Mouse (Mus musculus): ENCODE data around the gene Vipr2.
A peak's percentile ranks its signal among the peaks of the same experiment; 100 is the strongest.

Gene Vipr2

DNA sequence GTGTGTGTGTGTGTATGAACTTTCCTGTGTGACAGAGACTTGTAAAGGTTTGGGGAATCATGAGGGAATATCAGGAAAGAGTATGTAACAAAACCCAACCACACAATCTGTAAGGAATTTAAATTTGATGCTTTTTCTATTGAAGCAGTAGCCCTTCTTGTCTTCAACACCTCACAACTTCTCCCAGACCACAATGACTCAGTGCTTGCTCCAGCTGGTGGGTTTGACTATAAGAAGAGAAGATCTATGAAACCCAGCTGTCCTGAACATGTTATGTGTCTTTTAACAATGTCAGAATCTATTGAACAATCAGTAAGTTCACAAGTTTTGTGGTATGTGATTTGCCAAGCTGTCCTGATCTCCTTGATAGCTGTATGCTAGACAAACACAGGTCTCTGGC lies 87.8 kb downstream of the Vipr2 start:
- no peak for DNase-seq

DNA sequence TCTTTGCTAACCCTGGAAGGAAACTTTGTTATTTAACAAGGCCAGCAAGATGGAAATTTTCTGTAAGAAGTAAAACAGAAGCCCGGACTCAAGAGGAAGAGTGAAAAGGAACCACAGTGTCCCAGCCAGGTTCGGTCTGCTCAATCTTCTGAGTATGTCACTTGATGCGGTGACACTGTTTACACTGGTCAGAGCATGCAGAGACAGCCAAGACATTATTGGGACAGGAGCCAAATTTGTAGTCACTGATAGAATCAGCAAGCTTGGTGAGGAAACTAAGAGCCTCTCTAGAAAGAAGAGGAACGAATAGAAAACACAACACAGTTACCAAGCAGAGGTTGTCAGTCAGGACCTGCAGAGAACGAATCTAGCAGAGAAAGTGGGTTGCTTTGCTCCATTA lies 92.1 kb downstream of the Vipr2 start:
- no peak for DNase-seq

DNA sequence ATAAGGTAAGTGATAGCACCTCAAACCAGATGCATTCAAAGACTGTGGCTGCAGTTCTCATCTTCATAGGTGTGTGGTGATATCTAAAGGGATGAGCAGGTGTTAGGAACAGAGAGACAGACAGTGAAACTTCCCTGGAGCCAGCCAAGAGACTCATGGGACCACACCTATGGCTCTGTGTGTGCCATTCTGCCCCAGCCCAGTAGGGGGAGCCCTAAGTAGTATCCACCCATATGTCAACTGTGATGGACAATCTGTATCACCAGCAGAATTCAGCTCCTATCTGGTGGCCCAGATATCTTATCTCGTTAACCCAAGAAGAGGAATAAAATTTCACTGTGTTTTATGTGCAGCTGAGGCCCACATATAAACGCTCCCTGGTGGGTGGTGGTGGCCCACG lies 99.4 kb downstream of the Vipr2 start:
- peak in 1 of 2 experiments; percentile 24 for DNase-seq

DNA sequence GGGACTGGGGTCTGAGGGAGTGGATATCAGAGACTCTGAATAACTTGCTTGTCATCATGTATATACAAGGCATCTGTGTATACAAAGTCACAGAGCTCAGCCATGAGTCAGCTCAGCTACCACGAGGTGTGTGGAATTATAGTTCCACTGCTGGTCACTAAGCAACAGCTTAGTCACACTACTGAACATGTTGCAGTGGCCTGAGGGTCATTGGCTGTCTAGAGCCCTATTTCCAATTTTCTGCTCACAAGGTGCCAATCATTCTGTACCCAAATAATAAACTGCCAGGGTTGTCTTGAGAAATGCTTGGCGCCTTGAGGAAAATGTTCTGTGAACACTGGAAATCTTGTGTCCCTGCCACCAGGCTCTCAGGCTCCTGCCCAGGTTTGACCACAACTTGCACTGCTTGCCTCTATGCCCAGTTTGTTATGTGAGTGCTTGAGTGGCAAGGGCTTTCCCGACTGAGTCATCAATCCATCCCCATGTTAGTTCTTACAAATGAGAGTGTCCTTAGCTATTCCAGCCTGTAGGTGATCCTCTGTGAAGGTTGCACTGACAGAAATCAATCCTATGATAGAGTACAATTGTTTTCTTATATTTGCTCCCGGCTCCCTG lies 104.0 kb downstream of the Vipr2 start:
- no peak for DNase-seq

DNA sequence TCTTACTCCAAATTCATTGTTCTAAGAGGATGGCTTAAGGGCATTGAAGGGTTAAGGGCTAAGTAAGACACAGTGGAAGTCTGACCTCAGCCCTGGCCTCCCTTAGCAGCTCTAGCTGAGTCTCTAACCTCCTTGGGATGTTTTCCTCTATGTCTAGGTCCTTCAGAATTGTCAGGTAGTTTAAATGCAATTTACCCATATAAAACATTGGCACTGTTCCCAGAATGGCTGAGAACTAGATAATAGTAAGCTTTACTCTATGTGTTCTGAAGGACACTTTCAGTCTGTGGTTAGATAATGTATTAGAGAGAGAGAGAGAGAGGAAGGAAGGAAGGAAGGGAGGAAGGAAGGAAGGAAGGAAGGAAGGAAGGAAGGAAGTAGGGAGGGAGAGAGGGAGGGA lies 104.8 kb downstream of the Vipr2 start:
- DNase-seq = no peak

DNA sequence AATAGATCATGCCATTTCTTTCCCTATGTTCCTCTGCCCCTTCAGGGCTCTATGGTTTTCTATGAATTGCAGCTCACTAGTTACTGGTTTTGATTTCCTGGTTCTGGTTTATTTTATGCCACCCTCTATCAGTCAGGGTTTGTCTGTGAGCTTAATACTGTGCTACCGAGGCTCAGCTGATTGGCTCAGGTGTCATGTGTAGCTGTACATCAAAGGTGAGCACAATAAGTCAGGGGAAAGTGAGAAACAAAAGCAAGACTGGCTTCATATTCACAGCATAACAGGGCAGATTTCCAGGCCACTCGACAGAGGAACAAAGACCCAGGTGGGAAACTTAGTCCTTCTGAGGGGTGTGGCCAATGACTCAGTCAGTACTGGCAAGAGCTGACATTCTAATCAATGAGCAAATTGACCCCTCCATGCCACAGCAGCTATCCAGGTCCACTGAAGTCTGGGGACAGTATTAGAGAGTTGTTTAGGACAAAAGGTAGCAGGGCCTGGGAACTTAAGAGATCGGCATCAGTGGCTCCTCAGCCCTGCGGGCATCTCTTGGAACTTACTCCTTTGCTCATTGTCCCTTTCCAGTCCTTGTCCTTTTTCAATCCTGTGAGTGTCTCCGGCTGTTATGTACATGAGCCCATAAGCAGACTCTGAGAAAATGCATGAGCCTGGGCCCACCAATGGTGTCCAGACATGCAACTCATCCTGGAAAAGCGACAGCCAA lies 105.8 kb downstream of the Vipr2 start:
- no peak for DNase-seq

DNA sequence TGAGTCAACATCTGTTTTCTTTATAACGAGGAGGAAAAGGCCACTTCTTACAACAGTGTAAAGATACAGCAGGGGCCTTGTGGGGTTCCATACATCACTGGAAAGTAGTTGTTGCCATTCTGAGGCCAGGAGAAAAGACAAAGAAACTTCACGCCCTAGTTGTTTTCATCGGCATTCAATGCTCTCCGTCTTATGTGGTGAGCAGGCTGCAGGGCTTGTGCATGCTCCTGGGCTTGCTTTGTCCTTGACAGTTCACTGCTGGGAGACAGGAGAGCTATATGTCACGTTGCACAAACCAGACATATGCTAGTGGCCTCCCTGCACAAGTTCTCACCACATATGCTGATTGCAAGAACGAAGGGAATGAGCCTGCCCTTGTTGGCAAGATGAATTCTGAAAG lies 116.4 kb downstream of the Vipr2 start:
- DNase-seq = no peak

DNA sequence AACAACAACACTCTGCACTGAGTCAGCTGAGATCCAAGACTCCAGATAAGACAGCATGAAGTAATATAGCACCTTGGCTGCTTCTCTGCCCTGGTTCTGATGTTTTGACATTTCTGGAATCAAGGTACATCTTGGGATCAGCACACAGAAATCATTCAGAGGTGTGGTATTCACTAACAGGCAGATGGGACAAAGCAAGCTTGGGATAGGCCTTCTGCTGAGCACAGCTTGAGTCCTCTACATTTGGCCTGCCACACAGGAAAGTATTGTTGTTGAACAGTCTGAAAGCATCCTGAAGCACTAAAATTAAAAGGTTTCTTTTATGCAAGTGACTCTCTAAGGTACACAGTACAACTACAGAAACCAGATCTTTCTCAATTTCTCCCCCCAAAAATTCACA lies 117.1 kb downstream of the Vipr2 start:
- DNase-seq = no peak
